Mouse (Mus musculus) left cerebral cortex, adult 18-20 months (tissue): ENCODE data around the gene Oxnad1. TPM values are rescaled to one million over a fixed set of nuclear protein-coding genes. Genes with fewer than 3 reads are reported as not detected.

Experiments used
- DNase-seq, 2 experiments: peaks; one replicate each; pipeline ENCODE4 v3.0.0; 2021 to 2022; ENCODE audit warnings: low spot score in 2 of 2, mixed read lengths in 1 of 2
- total RNA-seq, 2 experiments: library from RNA; stranded (reverse); gene quantifications; 2 replicates each; pipeline ENCODE4 v1.2.3; 2021

Oxnad1 gene
- total RNA-seq, 2 experiments from 2014 or later, result 13.3 to 15.0 TPM

DNA sequence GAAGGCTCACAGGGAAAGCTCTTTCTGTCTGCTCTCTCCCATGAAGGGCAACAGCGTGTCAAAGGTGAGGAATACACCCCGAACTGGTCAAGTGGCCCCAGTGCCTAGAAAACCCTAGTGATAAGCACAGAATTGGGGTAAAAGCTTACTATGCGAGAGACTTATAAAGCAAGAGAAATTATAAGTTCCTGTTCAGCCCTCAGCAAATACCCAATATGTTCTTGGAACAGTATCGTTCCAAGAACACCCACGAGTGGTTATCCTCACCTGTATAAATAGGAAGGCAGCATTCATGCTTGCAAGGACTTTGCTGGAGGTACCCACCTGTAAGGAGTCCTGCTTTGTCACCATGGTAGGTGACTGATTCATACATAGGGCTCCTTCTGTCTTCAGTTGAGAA, 56.5 kb downstream of the Oxnad1 start, which contains the start of gene Msmb:
Gene Msmb (plus strand): TSS at position 301 of the 400 bp plus-strand sequence.
- no peak for DNase-seq

DNA sequence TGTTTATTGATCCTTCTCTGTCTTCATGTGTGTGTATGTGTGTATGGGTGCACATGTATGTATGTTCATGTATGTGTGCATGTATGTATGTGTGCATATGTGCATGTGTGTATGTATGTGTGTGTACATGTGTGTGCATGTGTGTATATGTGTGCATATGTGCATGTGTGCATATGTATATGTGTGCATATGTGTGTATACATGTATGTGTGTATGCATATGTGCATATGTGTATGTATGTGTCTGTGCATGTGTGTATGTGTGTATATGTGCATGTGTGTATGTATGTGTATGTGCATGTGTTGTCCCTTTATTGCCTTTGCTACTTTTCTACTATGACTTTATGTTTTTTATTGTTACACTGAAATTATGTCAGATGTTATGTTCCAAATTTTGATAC, 59.6 kb downstream of the Oxnad1 start:
- no peak for DNase-seq

DNA sequence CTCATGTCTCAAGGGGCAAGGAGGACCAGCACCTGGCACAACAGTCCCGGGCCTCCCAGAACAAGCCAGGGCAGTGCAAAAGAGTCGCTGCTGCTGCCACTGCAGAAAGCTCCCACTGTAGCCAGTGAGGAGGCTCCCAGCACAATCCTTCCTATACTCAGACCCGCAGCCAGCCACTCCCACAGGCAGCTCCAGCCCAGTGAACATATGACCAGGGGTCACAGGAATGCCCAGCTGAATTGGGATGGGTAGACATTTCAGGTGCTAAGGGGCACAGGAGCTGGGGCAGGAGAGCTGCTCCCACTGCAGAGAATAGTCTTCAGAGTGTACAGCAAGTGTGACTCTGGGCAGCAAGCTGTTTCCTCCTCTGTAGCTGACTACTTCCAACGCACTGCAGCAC, 60.2 kb downstream of the Oxnad1 start:
- no peak for DNase-seq

- no peak for DNase-seq
Observed at GRCm38 (mm10) chr14:32145809-32146511, 60.8 kb downstream of the Oxnad1 start.

GRCm38 (mm10) chr14:32146578-32146977, 61.4 kb downstream of the Oxnad1 start:
- DNase-seq, result no peak

- no peak for DNase-seq
Observed at GRCm38 (mm10) chr14:32150872-32151271, 65.7 kb downstream of the Oxnad1 start.

GRCm38 (mm10) chr14:32152243-32152965, 67.2 kb downstream of the Oxnad1 start:
- DNase-seq, result no peak

Other genes starting within 250 kb of the Oxnad1 start
- gene Galnt15, start 56.4 kb upstream of the Oxnad1 start, total RNA-seq, result 1 to 10 TPM; 1.8 to 2.6 TPM
- 10 to 100 TPM; 40.2 to 45.3 TPM for gene Dph3, start 355 bp downstream of the Oxnad1 start, total RNA-seq
- gene Msmb, start 56.6 kb downstream of the Oxnad1 start, total RNA-seq, result not detected
- gene Ncoa4, start 74.5 kb downstream of the Oxnad1 start, total RNA-seq, result 10 to 100 TPM; 96.8 to 97.3 TPM
- 10 to 100 TPM; 64.1 to 75.7 TPM for gene Timm23, start 116.5 kb downstream of the Oxnad1 start, total RNA-seq
- gene Parg, start 116.6 kb downstream of the Oxnad1 start, total RNA-seq, result 10 to 100 TPM; 37.4 to 44.3 TPM
- 100 to 1,000 TPM; 109 to 129 TPM for gene Ogdhl, start 236.6 kb downstream of the Oxnad1 start, total RNA-seq